Mouse (Mus musculus): ENCODE results near the gene St8sia2.

DNA sequence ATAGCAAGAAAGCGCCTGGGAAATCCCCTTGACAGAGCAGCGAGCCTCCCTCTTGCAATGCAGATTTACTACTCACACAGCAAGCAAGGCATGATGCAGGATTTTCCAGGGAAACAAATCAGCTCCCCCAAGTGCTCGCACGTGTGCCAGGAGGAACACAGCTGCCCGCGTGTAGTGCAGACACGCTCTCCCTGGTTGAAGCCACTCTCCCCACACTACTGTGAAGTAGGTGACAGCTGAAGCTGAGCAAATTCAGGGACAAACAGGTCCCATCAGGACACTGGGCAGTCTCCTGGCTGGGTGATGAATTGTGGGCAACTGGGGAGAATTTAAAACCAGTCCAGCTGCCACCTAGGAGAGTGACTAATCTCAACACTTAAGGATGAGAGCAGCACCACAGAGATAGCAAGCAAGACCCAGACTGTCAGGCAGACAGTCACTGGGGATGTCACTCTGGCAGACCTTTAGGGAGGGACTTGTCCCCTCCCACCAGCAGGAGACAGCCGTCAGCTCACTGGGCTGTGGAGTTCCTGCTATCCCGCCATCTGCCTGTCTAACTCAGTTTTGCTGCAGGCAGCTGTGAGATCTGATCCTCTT lies 6.6 kb downstream of the St8sia2 start:
- TF ChIP-seq GATA1 (IDR thresholded peaks at IDR 0.05; ENCODE audit: borderline replicate concordance, low read length) (no peak), FLI1 (IDR thresholded peaks at IDR 0.05; ENCODE audit: low read length) (no peak)

Measured in megakaryocyte, embryonic 14.5 days (primary cell).